Mouse (Mus musculus): ENCODE measurements around the gene Gm15737. TPM values are rescaled to one million over a fixed set of nuclear protein-coding genes. Genes with fewer than 3 reads are reported as not detected.

The Gm15737 gene
- polyA plus RNA-seq (2014; fragmentation: Nextera tagmentation; extraction: Ambion mirVana) = not detected in 2 replicates

- 71% methylated on average over 4 of the region's 4 CpGs for WGBS
- Histone ChIP-seq H3K36me3 (ENCODE audit: control insufficient read depth, insufficient read depth, low read length) (no peaks in the 10 kb centered on the region), H3K27me3 (ENCODE audit: control insufficient read depth, insufficient read depth, low read length) (no peaks in the 10 kb centered on the region), H3K4me3 (ENCODE audit: low read depth, low read length) (no peak within 1 kb of the TSS), H3K4me2 (ENCODE audit: low read depth, low read length, severe bottlenecking) (no peak within 1 kb of the TSS), H3K4me1 (replicated peaks; ENCODE audit: control insufficient read depth, insufficient read depth, low read length) (no peaks in the 10 kb centered on the region), H3K27ac (ENCODE audit: low read depth, low read length) (no peak within 1 kb of the TSS), H3K9ac (ENCODE audit: low read length) (no peak within 1 kb of the TSS), H3K9me3 (ENCODE audit: control insufficient read depth, low read length) (no peaks in the 10 kb centered on the region)
- DNase-seq (ENCODE audit: low spot score) (no peak), ATAC-seq (replicated peaks; ENCODE audit: low FRiP score) (no peak)
These were observed at the start of gene Gm15737 for GRCm38 (mm10) chr6:92869089-92869581. TSS of gene Gm15737 (plus strand) at chr6:92869357.

GRCm38 (mm10) chr6:92821606-92822005 lies 47.6 kb upstream of the Gm15737 start:
- Histone ChIP-seq H3K4me1 (replicated peaks; ENCODE audit: control insufficient read depth, insufficient read depth, low read length) (peaks cover 6% of the 10 kb centered on the region; the same call in 1 of the 2 replicates), H3K9me3 (ENCODE audit: control insufficient read depth, low read length) (no peaks in the 10 kb centered on the region), H3K27ac (ENCODE audit: low read depth, low read length) (no peak overlapping the region), H3K4me2 (ENCODE audit: low read depth, low read length, severe bottlenecking) (no peak overlapping the region), H3K27me3 (ENCODE audit: control insufficient read depth, insufficient read depth, low read length) (no peaks in the 10 kb centered on the region), H3K36me3 (ENCODE audit: control insufficient read depth, insufficient read depth, low read length) (no peaks in the 10 kb centered on the region), H3K4me3 (ENCODE audit: low read depth, low read length) (no peak overlapping the region), H3K9ac (ENCODE audit: low read length) (no peak overlapping the region)
- DNase-seq (ENCODE audit: low spot score) (no peak), ATAC-seq (replicated peaks; ENCODE audit: low FRiP score) (no peak)
- 26% methylated on average over 5 of the region's 5 CpGs for WGBS

DNA sequence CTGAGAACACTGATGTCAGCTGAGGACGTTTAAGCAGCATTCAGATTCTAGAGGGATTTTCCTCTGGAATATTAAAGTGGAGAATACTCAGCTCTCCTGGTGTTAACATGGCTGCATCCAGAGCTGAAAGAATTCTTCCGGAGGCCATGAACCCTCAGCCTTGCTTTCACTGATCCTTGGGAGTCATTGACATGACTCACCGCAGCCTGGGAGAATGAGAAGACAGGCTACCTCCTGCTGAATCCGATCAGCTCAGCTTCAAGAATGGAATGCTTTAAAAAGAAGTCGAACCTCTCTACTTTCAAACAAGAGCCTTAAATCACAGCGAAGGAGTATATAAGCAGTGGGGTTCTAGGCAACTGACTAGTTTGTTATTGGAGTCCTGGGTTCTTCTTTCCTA lies 47.2 kb upstream of the Gm15737 start:
- H3K36me3 ChIP-seq (ENCODE audit: control insufficient read depth, insufficient read depth, low read length) = no peaks in the 10 kb centered on the region
- H3K4me3 ChIP-seq (ENCODE audit: low read depth, low read length) = no peak overlapping the region
- H3K4me1 ChIP-seq (replicated peaks; ENCODE audit: control insufficient read depth, insufficient read depth, low read length) = peaks cover 6% of the 10 kb centered on the region; the same call in 1 of the 2 replicates
- no peak overlapping the region for H3K27ac ChIP-seq (ENCODE audit: low read depth, low read length)
- no peak overlapping the region for H3K4me2 ChIP-seq (ENCODE audit: low read depth, low read length, severe bottlenecking)
- 45% methylated on average over 6 of the region's 6 CpGs for WGBS
- H3K27me3 ChIP-seq (ENCODE audit: control insufficient read depth, insufficient read depth, low read length) = no peaks in the 10 kb centered on the region
- H3K9me3 ChIP-seq (ENCODE audit: control insufficient read depth, low read length) = no peaks in the 10 kb centered on the region
- H3K9ac ChIP-seq (ENCODE audit: low read length) = no peak overlapping the region
- DNase-seq (ENCODE audit: low spot score) = no peak
- no peak for ATAC-seq (replicated peaks; ENCODE audit: low FRiP score)

GRCm38 (mm10) chr6:92823991-92824390 lies 45.2 kb upstream of the Gm15737 start:
- Histone ChIP-seq H3K27ac (ENCODE audit: low read depth, low read length) (no peak overlapping the region), H3K9ac (ENCODE audit: low read length) (no peak overlapping the region), H3K4me2 (ENCODE audit: low read depth, low read length, severe bottlenecking) (no peak overlapping the region), H3K4me3 (ENCODE audit: low read depth, low read length) (no peak overlapping the region), H3K36me3 (ENCODE audit: control insufficient read depth, insufficient read depth, low read length) (no peaks in the 10 kb centered on the region), H3K27me3 (ENCODE audit: control insufficient read depth, insufficient read depth, low read length) (no peaks in the 10 kb centered on the region), H3K4me1 (replicated peaks; ENCODE audit: control insufficient read depth, insufficient read depth, low read length) (peaks cover 3% of the 10 kb centered on the region; the same call in 1 of the 2 replicates), H3K9me3 (ENCODE audit: control insufficient read depth, low read length) (no peaks in the 10 kb centered on the region)
- no peak for ATAC-seq (replicated peaks; ENCODE audit: low FRiP score)
- DNase-seq (ENCODE audit: low spot score) = no peak
- WGBS = 46% methylated on average over 7 of the region's 7 CpGs

GRCm38 (mm10) chr6:92826561-92826960 lies 42.6 kb upstream of the Gm15737 start:
- no peak overlapping the region for H3K9ac ChIP-seq (ENCODE audit: low read length)
- no peaks in the 10 kb centered on the region for H3K36me3 ChIP-seq (ENCODE audit: control insufficient read depth, insufficient read depth, low read length)
- H3K9me3 ChIP-seq (ENCODE audit: control insufficient read depth, low read length) = no peaks in the 10 kb centered on the region
- no peak overlapping the region for H3K4me2 ChIP-seq (ENCODE audit: low read depth, low read length, severe bottlenecking)
- H3K4me1 ChIP-seq (replicated peaks; ENCODE audit: control insufficient read depth, insufficient read depth, low read length) = peaks cover 2% of the 10 kb centered on the region; the same call in 1 of the 2 replicates
- no peaks in the 10 kb centered on the region for H3K27me3 ChIP-seq (ENCODE audit: control insufficient read depth, insufficient read depth, low read length)
- 86% methylated on average over 5 of the region's 5 CpGs for WGBS
- no peak overlapping the region for H3K4me3 ChIP-seq (ENCODE audit: low read depth, low read length)
- DNase-seq (ENCODE audit: low spot score) (no peak), ATAC-seq (replicated peaks; ENCODE audit: low FRiP score) (no peak)
- no peak overlapping the region for H3K27ac ChIP-seq (ENCODE audit: low read depth, low read length)

DNA sequence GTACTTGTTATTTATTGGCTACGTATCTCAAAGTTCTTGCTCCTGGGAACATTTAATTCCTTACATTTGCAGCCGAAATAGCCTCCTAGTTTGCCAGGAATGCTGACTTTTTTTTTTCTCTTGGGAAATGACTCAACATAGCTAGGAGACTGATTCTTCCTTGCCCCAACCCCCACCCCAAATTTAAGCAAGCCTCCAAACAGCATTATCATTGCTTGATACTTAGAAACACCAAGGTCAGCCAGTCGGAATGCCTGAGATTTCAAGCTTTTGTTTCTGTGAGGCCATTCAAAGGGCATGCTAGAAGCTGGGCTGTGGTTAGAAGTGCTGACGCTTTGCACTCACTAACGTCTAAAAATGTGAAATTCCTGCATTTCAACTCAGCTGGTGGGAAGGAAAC lies 41.8 kb upstream of the Gm15737 start:
- Histone ChIP-seq H3K36me3 (ENCODE audit: control insufficient read depth, insufficient read depth, low read length) (no peaks in the 10 kb centered on the region), H3K4me2 (ENCODE audit: low read depth, low read length, severe bottlenecking) (no peak overlapping the region), H3K27ac (ENCODE audit: low read depth, low read length) (no peak overlapping the region), H3K9ac (ENCODE audit: low read length) (no peak overlapping the region), H3K9me3 (ENCODE audit: control insufficient read depth, low read length) (no peaks in the 10 kb centered on the region), H3K4me3 (ENCODE audit: low read depth, low read length) (no peak overlapping the region), H3K4me1 (replicated peaks; ENCODE audit: control insufficient read depth, insufficient read depth, low read length) (no peaks in the 10 kb centered on the region), H3K27me3 (ENCODE audit: control insufficient read depth, insufficient read depth, low read length) (no peaks in the 10 kb centered on the region)
- no peak for ATAC-seq (replicated peaks; ENCODE audit: low FRiP score)
- no peak for DNase-seq (ENCODE audit: low spot score)
- WGBS = 51% methylated on average over 5 of the region's 5 CpGs

DNA sequence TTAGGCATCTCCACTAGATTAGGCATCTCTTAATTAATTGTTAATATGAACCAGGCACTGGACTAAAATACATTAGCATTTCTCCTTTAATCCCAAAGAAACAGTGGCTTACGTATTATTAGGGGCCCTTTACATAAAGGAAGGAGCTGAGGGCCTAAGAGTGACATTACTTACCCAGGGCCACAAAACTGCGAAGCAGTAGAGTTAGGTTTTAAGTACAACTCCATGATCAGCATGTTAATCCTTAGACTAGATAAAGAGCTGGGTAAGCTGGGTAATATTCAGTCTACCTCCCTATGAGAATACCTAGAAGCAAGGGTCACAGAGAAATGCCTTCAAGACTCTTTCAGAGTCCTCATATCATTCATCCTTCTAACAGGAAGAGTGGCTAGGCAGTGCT lies 40.0 kb upstream of the Gm15737 start:
- no peaks in the 10 kb centered on the region for H3K9me3 ChIP-seq (ENCODE audit: control insufficient read depth, low read length)
- 90% methylated on average over 2 of the region's 2 CpGs for WGBS
- no peaks in the 10 kb centered on the region for H3K4me1 ChIP-seq (replicated peaks; ENCODE audit: control insufficient read depth, insufficient read depth, low read length)
- H3K27ac ChIP-seq (ENCODE audit: low read depth, low read length) = no peak overlapping the region
- no peak for DNase-seq (ENCODE audit: low spot score)
- no peaks in the 10 kb centered on the region for H3K27me3 ChIP-seq (ENCODE audit: control insufficient read depth, insufficient read depth, low read length)
- no peaks in the 10 kb centered on the region for H3K36me3 ChIP-seq (ENCODE audit: control insufficient read depth, insufficient read depth, low read length)
- no peak overlapping the region for H3K9ac ChIP-seq (ENCODE audit: low read length)
- ATAC-seq (replicated peaks; ENCODE audit: low FRiP score) = no peak
- H3K4me2 ChIP-seq (ENCODE audit: low read depth, low read length, severe bottlenecking) = no peak overlapping the region
- no peak overlapping the region for H3K4me3 ChIP-seq (ENCODE audit: low read depth, low read length)

DNA sequence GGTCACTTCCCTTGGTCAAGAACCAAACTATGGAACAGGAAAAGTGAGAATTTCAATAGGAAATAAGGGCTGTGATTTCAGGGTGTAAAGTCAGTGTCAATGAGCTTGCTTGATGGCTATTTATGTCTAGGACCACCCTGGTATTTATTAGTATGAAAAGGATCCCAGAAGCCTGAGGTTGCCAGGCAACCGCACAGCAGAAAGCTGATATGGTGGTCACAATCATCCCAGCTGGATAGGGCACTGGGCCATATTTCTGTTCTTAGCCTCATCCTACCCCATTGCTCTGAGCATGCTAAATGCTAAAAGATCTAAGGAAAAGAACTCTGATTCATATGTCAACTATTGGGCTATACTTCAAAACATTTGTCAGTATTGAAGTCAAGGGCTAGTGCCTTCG lies 38.1 kb upstream of the Gm15737 start:
- no peak overlapping the region for H3K9ac ChIP-seq (ENCODE audit: low read length)
- no peak for ATAC-seq (replicated peaks; ENCODE audit: low FRiP score)
- H3K36me3 ChIP-seq (ENCODE audit: control insufficient read depth, insufficient read depth, low read length) = no peaks in the 10 kb centered on the region
- no peak overlapping the region for H3K4me2 ChIP-seq (ENCODE audit: low read depth, low read length, severe bottlenecking)
- no peak for DNase-seq (ENCODE audit: low spot score)
- no peaks in the 10 kb centered on the region for H3K4me1 ChIP-seq (replicated peaks; ENCODE audit: control insufficient read depth, insufficient read depth, low read length)
- no peaks in the 10 kb centered on the region for H3K9me3 ChIP-seq (ENCODE audit: control insufficient read depth, low read length)
- no peak overlapping the region for H3K4me3 ChIP-seq (ENCODE audit: low read depth, low read length)
- H3K27ac ChIP-seq (ENCODE audit: low read depth, low read length) = no peak overlapping the region
- no peaks in the 10 kb centered on the region for H3K27me3 ChIP-seq (ENCODE audit: control insufficient read depth, insufficient read depth, low read length)
- 88% methylated on average over 2 of the region's 2 CpGs for WGBS

GRCm38 (mm10) chr6:92842000-92842399 lies 27.2 kb upstream of the Gm15737 start:
- Histone ChIP-seq H3K9me3 (ENCODE audit: control insufficient read depth, low read length) (no peaks in the 10 kb centered on the region), H3K27ac (ENCODE audit: low read depth, low read length) (no peak overlapping the region), H3K36me3 (ENCODE audit: control insufficient read depth, insufficient read depth, low read length) (no peaks in the 10 kb centered on the region), H3K4me2 (ENCODE audit: low read depth, low read length, severe bottlenecking) (no peak overlapping the region), H3K9ac (ENCODE audit: low read length) (no peak overlapping the region), H3K4me3 (ENCODE audit: low read depth, low read length) (no peak overlapping the region), H3K27me3 (ENCODE audit: control insufficient read depth, insufficient read depth, low read length) (no peaks in the 10 kb centered on the region), H3K4me1 (replicated peaks; ENCODE audit: control insufficient read depth, insufficient read depth, low read length) (no peaks in the 10 kb centered on the region)
- ATAC-seq (replicated peaks; ENCODE audit: low FRiP score) (no peak), DNase-seq (ENCODE audit: low spot score) (no peak)
- 11% methylated on average over 2 of the region's 2 CpGs for WGBS

Data from forebrain, embryonic 11.5 days (tissue).